Mouse (Mus musculus): ENCODE measurements at regions not wholly inside any gene's neighbourhood (a gene's known extent, or its start where the extent isn't known, plus 50 kb on each side); places are given as distances from the start of the nearest gene placed in this dataset.
A peak's percentile ranks its signal among the peaks of the same experiment; 100 is the strongest.

- Histone ChIP-seq H3K27ac (ENCODE audit: insufficient read depth, low read length) (no peak overlapping the region), H3K4me1 (ENCODE audit: control insufficient read depth, insufficient read depth, low read length) (no peaks in the 10 kb centered on the region), H3K4me3 (replicated peaks; ENCODE audit: insufficient read depth, low read depth, low read length) (no peak overlapping the region), H3K27me3 (ENCODE audit: control insufficient read depth, insufficient read depth, low read length) (no peaks in the 10 kb centered on the region)
- no peak for TF ChIP-seq POLR2A (IDR thresholded peaks at IDR 0.05; ENCODE audit: borderline replicate concordance, insufficient read depth, low read length)
- no peak for TF ChIP-seq CTCF (IDR thresholded peaks at IDR 0.05; ENCODE audit: borderline replicate concordance, insufficient read depth, low read depth, low read length)
- WGBS, result 26% methylated on average over 5 of the region's 5 CpGs
- DNase-seq, result peak in 1 of 2 experiments; percentile 3
Observed at GRCm38 (mm10) chr11:31480225-31481056, 110.6 kb upstream of the Stc2 start.

- 50% methylated on average over 1 of the region's 1 CpGs for WGBS
- no peaks in the 10 kb centered on the region for H3K4me1 ChIP-seq (ENCODE audit: control insufficient read depth, insufficient read depth, low read length)
Observed at GRCm38 (mm10) chr11:31477763-31478162, 107.9 kb upstream of the Stc2 start.

GRCm38 (mm10) chr11:31477104-31477503 lies 107.2 kb upstream of the Stc2 start:
- Histone ChIP-seq H3K27ac (ENCODE audit: insufficient read depth, low read length) (no peak overlapping the region), H3K27me3 (ENCODE audit: control insufficient read depth, insufficient read depth, low read length) (no peaks in the 10 kb centered on the region), H3K4me1 (ENCODE audit: control insufficient read depth, insufficient read depth, low read length) (no peaks in the 10 kb centered on the region), H3K4me3 (replicated peaks; ENCODE audit: insufficient read depth, low read depth, low read length) (no peak overlapping the region)
- TF ChIP-seq CTCF (IDR thresholded peaks at IDR 0.05; ENCODE audit: borderline replicate concordance, insufficient read depth, low read depth, low read length) (no peak), POLR2A (IDR thresholded peaks at IDR 0.05; ENCODE audit: borderline replicate concordance, insufficient read depth, low read length) (no peak)
- DNase-seq, result no peak
- WGBS, result 60% methylated on average over 3 of the region's 3 CpGs

More at GRCm38 (mm10) chr11:31477763-31478162, 107.9 kb upstream of the Stc2 start:
- Histone ChIP-seq H3K27me3 (ENCODE audit: control insufficient read depth, insufficient read depth, low read length) (no peaks in the 10 kb centered on the region), H3K4me3 (replicated peaks; ENCODE audit: insufficient read depth, low read depth, low read length) (no peak overlapping the region), H3K27ac (ENCODE audit: insufficient read depth, low read length) (no peak overlapping the region)
- no peak for TF ChIP-seq POLR2A (IDR thresholded peaks at IDR 0.05; ENCODE audit: borderline replicate concordance, insufficient read depth, low read length)
- DNase-seq, result no peak

GRCm38 (mm10) chr11:31473017-31473416 lies 103.1 kb upstream of the Stc2 start:
- Histone ChIP-seq H3K4me3 (replicated peaks; ENCODE audit: insufficient read depth, low read depth, low read length) (no peak overlapping the region), H3K4me1 (ENCODE audit: control insufficient read depth, insufficient read depth, low read length) (no peaks in the 10 kb centered on the region), H3K27ac (ENCODE audit: insufficient read depth, low read length) (no peak overlapping the region), H3K27me3 (ENCODE audit: control insufficient read depth, insufficient read depth, low read length) (no peaks in the 10 kb centered on the region)
- TF ChIP-seq POLR2A (IDR thresholded peaks at IDR 0.05; ENCODE audit: borderline replicate concordance, insufficient read depth, low read length) (no peak), CTCF (IDR thresholded peaks at IDR 0.05; ENCODE audit: borderline replicate concordance, insufficient read depth, low read depth, low read length) (no peak)
- no peak for DNase-seq
- 67% methylated on average over 4 of the region's 4 CpGs for WGBS

GRCm38 (mm10) chr11:31470681-31471414 lies 101.0 kb upstream of the Stc2 start:
- Histone ChIP-seq H3K4me1 (ENCODE audit: control insufficient read depth, insufficient read depth, low read length) (no peaks in the 10 kb centered on the region), H3K4me3 (replicated peaks; ENCODE audit: insufficient read depth, low read depth, low read length) (no peak overlapping the region), H3K27ac (ENCODE audit: insufficient read depth, low read length) (no peak overlapping the region), H3K27me3 (ENCODE audit: control insufficient read depth, insufficient read depth, low read length) (no peaks in the 10 kb centered on the region)
- WGBS, result 76% methylated on average over 2 of the region's 2 CpGs
- DNase-seq, result no peak
- TF ChIP-seq CTCF (IDR thresholded peaks at IDR 0.05; ENCODE audit: borderline replicate concordance, insufficient read depth, low read depth, low read length) (no peak), POLR2A (IDR thresholded peaks at IDR 0.05; ENCODE audit: borderline replicate concordance, insufficient read depth, low read length) (no peak)

GRCm38 (mm10) chr11:31464844-31465243 lies 95.0 kb upstream of the Stc2 start:
- 93% methylated on average over 1 of the region's 1 CpGs for WGBS
- Histone ChIP-seq H3K4me1 (ENCODE audit: control insufficient read depth, insufficient read depth, low read length) (no peaks in the 10 kb centered on the region), H3K4me3 (replicated peaks; ENCODE audit: insufficient read depth, low read depth, low read length) (no peak overlapping the region), H3K27me3 (ENCODE audit: control insufficient read depth, insufficient read depth, low read length) (no peaks in the 10 kb centered on the region), H3K27ac (ENCODE audit: insufficient read depth, low read length) (no peak overlapping the region)
- no peak for DNase-seq
- TF ChIP-seq CTCF (IDR thresholded peaks at IDR 0.05; ENCODE audit: borderline replicate concordance, insufficient read depth, low read depth, low read length) (no peak), POLR2A (IDR thresholded peaks at IDR 0.05; ENCODE audit: borderline replicate concordance, insufficient read depth, low read length) (no peak)

GRCm38 (mm10) chr11:31462440-31462839 lies 92.6 kb upstream of the Stc2 start:
- Histone ChIP-seq H3K27ac (ENCODE audit: insufficient read depth, low read length) (no peak overlapping the region), H3K27me3 (ENCODE audit: control insufficient read depth, insufficient read depth, low read length) (no peaks in the 10 kb centered on the region), H3K4me1 (ENCODE audit: control insufficient read depth, insufficient read depth, low read length) (no peaks in the 10 kb centered on the region), H3K4me3 (replicated peaks; ENCODE audit: insufficient read depth, low read depth, low read length) (no peak overlapping the region)
- TF ChIP-seq CTCF (IDR thresholded peaks at IDR 0.05; ENCODE audit: borderline replicate concordance, insufficient read depth, low read depth, low read length) (no peak), POLR2A (IDR thresholded peaks at IDR 0.05; ENCODE audit: borderline replicate concordance, insufficient read depth, low read length) (no peak)
- DNase-seq, result no peak

- no peak overlapping the region for H3K27ac ChIP-seq (ENCODE audit: insufficient read depth, low read length)
- H3K4me1 ChIP-seq (ENCODE audit: control insufficient read depth, insufficient read depth, low read length), result no peaks in the 10 kb centered on the region
- no peak for DNase-seq
- WGBS, result 84% methylated on average over 4 of the region's 4 CpGs
- H3K4me3 ChIP-seq (replicated peaks; ENCODE audit: insufficient read depth, low read depth, low read length), result no peak overlapping the region
- TF ChIP-seq POLR2A (IDR thresholded peaks at IDR 0.05; ENCODE audit: borderline replicate concordance, insufficient read depth, low read length) (no peak), CTCF (IDR thresholded peaks at IDR 0.05; ENCODE audit: borderline replicate concordance, insufficient read depth, low read depth, low read length) (no peak)
- no peaks in the 10 kb centered on the region for H3K27me3 ChIP-seq (ENCODE audit: control insufficient read depth, insufficient read depth, low read length)
Observed at GRCm38 (mm10) chr11:31461824-31462223, 92.0 kb upstream of the Stc2 start.
